Mouse (Mus musculus) midbrain, embryonic 13.5 days (tissue): ENCODE measurements around the gene Adarb2. TPM values are rescaled to one million over a fixed set of nuclear protein-coding genes. Genes with fewer than 3 reads are reported as not detected.

ENCODE experiments used
- ATAC-seq: fragments of 200-750 bp; cut with Nextera tagmentation; 2 replicates; pipeline ENCODE4 v1.8.0; 2017; ENCODE audit warnings: mild to moderate bottlenecking, moderate TSS enrichment, moderate library complexity
- H3K27ac ChIP-seq: fragments of 300-500 bp; sonication (generic); 2 replicates; pipeline ENCODE4 v1.5.1; 2015; ENCODE audit warnings: inconsistent platforms, mild to moderate bottlenecking, moderate library complexity
- H3K27me3 ChIP-seq: fragments of 300-500 bp; sonication (generic); 2 replicates; pipeline ENCODE4 v1.6.1; 2015; ENCODE audit warnings: mild to moderate bottlenecking, inconsistent platforms
- H3K36me3 ChIP-seq: fragments of 300-500 bp; sonication (generic); 2 replicates; pipeline ENCODE4 v1.6.1; 2015; ENCODE audit warnings: mild to moderate bottlenecking, inconsistent platforms
- H3K4me1 ChIP-seq: fragments of 300-500 bp; sonication (generic); replicated peaks from 2 replicates; pipeline ENCODE4 v1.6.1; 2015; ENCODE audit warnings: inconsistent platforms
- H3K4me2 ChIP-seq: fragments of 300-500 bp; sonication (generic); replicated peaks from 2 replicates; pipeline ENCODE4 v1.6.1; 2015; ENCODE audit warnings: moderate library complexity, mild to moderate bottlenecking, inconsistent platforms
- H3K4me3 ChIP-seq: fragments of 300-500 bp; sonication (generic); replicated peaks from 2 replicates; pipeline ENCODE4 v1.5.1; 2015; ENCODE audit warnings: mild to moderate bottlenecking, inconsistent platforms
- H3K9ac ChIP-seq: fragments of 300-500 bp; sonication (generic); replicated peaks from 2 replicates; pipeline ENCODE4 v1.6.1; 2015; ENCODE audit warnings: mild to moderate bottlenecking, inconsistent platforms
- H3K9me3 ChIP-seq: fragments of 300-500 bp; sonication (generic); 2 replicates; pipeline ENCODE4 v1.6.1; 2016; ENCODE audit warnings: mild to moderate bottlenecking, inconsistent platforms
- WGBS: fragments of 180-500 bp; shearing (Covaris S2); methylation state at CpG from one replicate; pipeline ENCODE4 v1.1.7; 2015; 5-methylcytosine and 5-hydroxymethylcytosine counted together
- polyA plus RNA-seq: library from polyadenylated mRNA; unstranded; fragments of >200 nt; fragmentation: Nextera tagmentation; extraction: Ambion mirVana; gene quantifications from 2 replicates; pipeline ENCODE4 v1.2.1, GENCODE M21; 2015

The Adarb2 gene
- polyA plus RNA-seq, 1 experiment from 2014 or later: 26.9 TPM

GRCm38 (mm10) chr13:8400265-8401041 lies 197.8 kb downstream of the Adarb2 start:
- no peak for ATAC-seq
- no peak overlapping the region for H3K9ac ChIP-seq
- WGBS: 56% methylated on average over 4 of the region's 4 CpGs
- H3K36me3 ChIP-seq: no peaks in the 10 kb centered on the region
- no peaks in the 10 kb centered on the region for H3K4me1 ChIP-seq
- no peaks in the 10 kb centered on the region for H3K9me3 ChIP-seq
- H3K4me3 ChIP-seq: no peak overlapping the region
- H3K27ac ChIP-seq: no peak overlapping the region
- no peaks in the 10 kb centered on the region for H3K27me3 ChIP-seq
- H3K4me2 ChIP-seq: no peak overlapping the region

- H3K9ac ChIP-seq: no peak overlapping the region
- H3K27ac ChIP-seq: no peak overlapping the region
- no peaks in the 10 kb centered on the region for H3K36me3 ChIP-seq
- 79% methylated on average over 3 of the region's 3 CpGs for WGBS
- no peak for ATAC-seq
- no peaks in the 10 kb centered on the region for H3K9me3 ChIP-seq
- H3K27me3 ChIP-seq: no peaks in the 10 kb centered on the region
- H3K4me1 ChIP-seq: no peaks in the 10 kb centered on the region
- H3K4me3 ChIP-seq: no peak overlapping the region
- no peak overlapping the region for H3K4me2 ChIP-seq
Measured at GRCm38 (mm10) chr13:8402324-8402873, 199.7 kb downstream of the Adarb2 start.

- Histone ChIP-seq H3K4me1 (peaks cover 9% of the 10 kb centered on the region; the same call in 1 of the 2 replicates), H3K4me2 (no peak overlapping the region), H3K27me3 (no peaks in the 10 kb centered on the region), H3K9ac (no peak overlapping the region), H3K27ac (no peak overlapping the region), H3K4me3 (no peak overlapping the region), H3K36me3 (no peaks in the 10 kb centered on the region), H3K9me3 (no peaks in the 10 kb centered on the region)
- ATAC-seq: no peak
- 90% methylated on average over 6 of the region's 6 CpGs for WGBS
Measured at GRCm38 (mm10) chr13:8406020-8406419, 203.4 kb downstream of the Adarb2 start.

GRCm38 (mm10) chr13:8410353-8411318 lies 208.0 kb downstream of the Adarb2 start:
- WGBS: 56% methylated on average over 5 of the region's 5 CpGs
- Histone ChIP-seq H3K27me3 (no peaks in the 10 kb centered on the region), H3K4me2 (no peak overlapping the region), H3K9me3 (no peaks in the 10 kb centered on the region), H3K27ac (no peak overlapping the region), H3K4me3 (no peak overlapping the region), H3K4me1 (peaks cover 11% of the 10 kb centered on the region; the same call in 1 of the 2 replicates), H3K36me3 (no peaks in the 10 kb centered on the region), H3K9ac (no peak overlapping the region)
- ATAC-seq: peak; percentile 80

- H3K9ac ChIP-seq: no peak overlapping the region
- WGBS: 92% methylated on average over 15 of the region's 15 CpGs
- no peak overlapping the region for H3K27ac ChIP-seq
- H3K36me3 ChIP-seq: no peaks in the 10 kb centered on the region
- H3K4me1 ChIP-seq: no peaks in the 10 kb centered on the region
- no peak overlapping the region for H3K4me2 ChIP-seq
- no peaks in the 10 kb centered on the region for H3K27me3 ChIP-seq
- ATAC-seq: no peak
- H3K9me3 ChIP-seq: no peaks in the 10 kb centered on the region
- no peak overlapping the region for H3K4me3 ChIP-seq
Measured at GRCm38 (mm10) chr13:8424019-8424719, 221.5 kb downstream of the Adarb2 start.

GRCm38 (mm10) chr13:8439188-8439835 lies 236.6 kb downstream of the Adarb2 start:
- WGBS: 95% methylated on average over 4 of the region's 4 CpGs
- no peak for ATAC-seq

GRCm38 (mm10) chr13:8445415-8445814 lies 242.7 kb downstream of the Adarb2 start:
- no peak overlapping the region for H3K4me3 ChIP-seq

More at GRCm38 (mm10) chr13:8439188-8439835, 236.6 kb downstream of the Adarb2 start:
- Histone ChIP-seq H3K36me3 (no peaks in the 10 kb centered on the region), H3K9ac (no peak overlapping the region), H3K4me2 (no peak overlapping the region), H3K4me1 (no peaks in the 10 kb centered on the region), H3K27ac (no peak overlapping the region), H3K4me3 (no peak overlapping the region), H3K27me3 (no peaks in the 10 kb centered on the region), H3K9me3 (no peaks in the 10 kb centered on the region)

GRCm38 (mm10) chr13:8448192-8448879 lies 245.7 kb downstream of the Adarb2 start:
- Histone ChIP-seq H3K27me3 (no peaks in the 10 kb centered on the region), H3K36me3 (no peaks in the 10 kb centered on the region), H3K9me3 (no peaks in the 10 kb centered on the region), H3K4me1 (no peaks in the 10 kb centered on the region), H3K4me2 (no peak overlapping the region), H3K27ac (no peak overlapping the region), H3K9ac (no peak overlapping the region), H3K4me3 (no peak overlapping the region)
- WGBS: 90% methylated on average over 8 of the region's 8 CpGs
- ATAC-seq: no peak

More at GRCm38 (mm10) chr13:8445415-8445814, 242.7 kb downstream of the Adarb2 start:
- Histone ChIP-seq H3K9ac (no peak overlapping the region), H3K27me3 (no peaks in the 10 kb centered on the region), H3K27ac (no peak overlapping the region), H3K4me2 (no peak overlapping the region), H3K36me3 (no peaks in the 10 kb centered on the region), H3K4me1 (no peaks in the 10 kb centered on the region), H3K9me3 (no peaks in the 10 kb centered on the region)
- WGBS: 90% methylated on average over 2 of the region's 2 CpGs
- no peak for ATAC-seq

- 89% methylated on average over 4 of the region's 4 CpGs for WGBS
- H3K27ac ChIP-seq: no peak overlapping the region
- H3K9ac ChIP-seq: no peak overlapping the region
- H3K4me2 ChIP-seq: no peak overlapping the region
- no peak overlapping the region for H3K4me3 ChIP-seq
- H3K36me3 ChIP-seq: no peaks in the 10 kb centered on the region
- H3K4me1 ChIP-seq: no peaks in the 10 kb centered on the region
- ATAC-seq: no peak
- H3K9me3 ChIP-seq: no peaks in the 10 kb centered on the region
- no peaks in the 10 kb centered on the region for H3K27me3 ChIP-seq
Measured at GRCm38 (mm10) chr13:8451581-8451980, 248.9 kb downstream of the Adarb2 start.

- Histone ChIP-seq H3K27ac (no peak overlapping the region), H3K4me2 (no peak overlapping the region), H3K27me3 (no peaks in the 10 kb centered on the region), H3K9ac (no peak overlapping the region), H3K4me1 (no peaks in the 10 kb centered on the region), H3K36me3 (no peaks in the 10 kb centered on the region), H3K4me3 (no peak overlapping the region), H3K9me3 (no peaks in the 10 kb centered on the region)
- 83% methylated on average over 3 of the region's 3 CpGs for WGBS
- ATAC-seq: no peak
Measured at GRCm38 (mm10) chr13:8456886-8457285, 254.2 kb downstream of the Adarb2 start.

GRCm38 (mm10) chr13:8457831-8458230 lies 255.2 kb downstream of the Adarb2 start:
- Histone ChIP-seq H3K27me3 (no peaks in the 10 kb centered on the region), H3K4me1 (no peaks in the 10 kb centered on the region), H3K9ac (no peak overlapping the region), H3K36me3 (no peaks in the 10 kb centered on the region), H3K27ac (no peak overlapping the region), H3K4me3 (no peak overlapping the region), H3K4me2 (no peak overlapping the region), H3K9me3 (no peaks in the 10 kb centered on the region)
- no peak for ATAC-seq
- 73% methylated on average over 3 of the region's 3 CpGs for WGBS
